Mouse (Mus musculus): Measurements from ENCODE around the gene Olfr1145. TPM values are rescaled to one million over a fixed set of nuclear protein-coding genes. Genes with fewer than 3 reads are reported as not detected.

Gene Olfr1145
- polyA plus RNA-seq (2016; fragmentation: Nextera tagmentation; extraction: Ambion mirVana): not detected in 2 replicates

DNA sequence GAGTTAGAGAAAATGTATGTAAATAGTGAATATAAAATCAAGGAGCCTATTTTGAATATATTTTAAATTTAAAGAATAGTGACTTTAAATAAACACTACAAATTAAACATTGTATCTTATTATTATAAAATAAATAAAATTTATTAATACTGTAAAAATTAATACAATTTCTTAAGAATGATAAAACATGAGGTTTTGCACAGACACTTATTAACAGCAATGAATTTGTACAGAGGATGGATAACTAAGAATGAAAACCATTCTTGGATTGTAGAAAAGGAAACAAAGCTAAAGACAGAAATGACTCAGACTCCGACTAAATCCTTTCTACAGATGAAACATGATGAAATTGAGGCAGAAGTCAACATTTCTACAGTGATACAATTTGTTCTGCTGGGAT is at the start of gene Olfr1145:
Gene Olfr1145 (plus strand): TSS at position 301 of the 400 bp plus-strand sequence.
- no peak for ATAC-seq (ENCODE audit: low FRiP score)
- Histone ChIP-seq H3K36me3 (replicated peaks) (no peaks in the 10 kb centered on the region), H3K9ac (no peak within 1 kb of the TSS), H3K27ac (no peak within 1 kb of the TSS), H3K4me3 (replicated peaks) (no peak within 1 kb of the TSS), H3K27me3 (no peaks in the 10 kb centered on the region), H3K9me3 (no peaks in the 10 kb centered on the region), H3K4me1 (no peaks in the 10 kb centered on the region), H3K4me2 (no peak within 1 kb of the TSS)
- 74% methylated on average over 1 of the region's 1 CpGs for WGBS

GRCm38 (mm10) chr2:87776143-87776542 is 33.5 kb upstream of the Olfr1145 start:
- Histone ChIP-seq H3K36me3 (replicated peaks) (no peaks in the 10 kb centered on the region), H3K4me2 (no peak overlapping the region), H3K27me3 (no peaks in the 10 kb centered on the region), H3K9me3 (no peaks in the 10 kb centered on the region), H3K4me3 (replicated peaks) (no peak overlapping the region), H3K4me1 (no peaks in the 10 kb centered on the region), H3K9ac (no peak overlapping the region), H3K27ac (no peak overlapping the region)
- no peak for ATAC-seq (ENCODE audit: low FRiP score)
- 66% methylated on average over 1 of the region's 1 CpGs for WGBS

DNA sequence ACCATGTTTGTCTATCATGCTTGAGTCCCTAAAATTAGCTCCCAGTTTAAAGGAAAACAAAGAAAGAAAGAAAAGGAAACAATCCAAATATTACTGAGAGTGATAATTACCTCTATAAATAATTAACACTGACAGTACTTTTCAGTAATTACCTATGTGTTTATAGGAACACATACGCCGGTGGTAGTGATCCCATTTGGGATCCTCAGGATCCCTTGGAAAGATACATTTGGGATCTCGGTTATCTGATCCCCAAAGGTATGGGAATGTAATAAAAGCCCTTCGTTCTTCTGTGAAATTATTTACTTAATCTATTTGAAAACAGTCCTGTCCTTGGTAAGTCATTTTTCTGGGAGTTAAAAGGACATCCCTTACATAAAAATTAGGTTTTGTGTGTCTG is 30.4 kb upstream of the Olfr1145 start, which contains the start of gene Olfr152:
Gene Olfr152 (plus strand): TSS at position 301 of the 400 bp plus-strand sequence.
- Histone ChIP-seq H3K4me3 (replicated peaks) (no peak within 1 kb of the TSS), H3K4me2 (no peak within 1 kb of the TSS), H3K9me3 (no peaks in the 10 kb centered on the region), H3K27ac (no peak within 1 kb of the TSS), H3K4me1 (no peaks in the 10 kb centered on the region), H3K27me3 (no peaks in the 10 kb centered on the region), H3K9ac (no peak within 1 kb of the TSS), H3K36me3 (replicated peaks) (no peaks in the 10 kb centered on the region)
- no peak for ATAC-seq (ENCODE audit: low FRiP score)
- 80% methylated on average over 4 of the region's 4 CpGs for WGBS

- Histone ChIP-seq H3K4me1 (no peaks in the 10 kb centered on the region), H3K36me3 (replicated peaks) (no peaks in the 10 kb centered on the region), H3K27ac (no peak within 1 kb of the TSS), H3K9ac (no peak within 1 kb of the TSS), H3K27me3 (no peaks in the 10 kb centered on the region), H3K4me2 (no peak within 1 kb of the TSS), H3K4me3 (replicated peaks) (no peak within 1 kb of the TSS), H3K9me3 (no peaks in the 10 kb centered on the region)
- no peak for ATAC-seq (ENCODE audit: low FRiP score)
Observed at GRCm38 (mm10) chr2:87800292-87800691, 9.3 kb upstream of the Olfr1145 start, which contains the start of gene Olfr1143. Gene Olfr1143 (plus strand): TSS chr2:87800592.

DNA sequence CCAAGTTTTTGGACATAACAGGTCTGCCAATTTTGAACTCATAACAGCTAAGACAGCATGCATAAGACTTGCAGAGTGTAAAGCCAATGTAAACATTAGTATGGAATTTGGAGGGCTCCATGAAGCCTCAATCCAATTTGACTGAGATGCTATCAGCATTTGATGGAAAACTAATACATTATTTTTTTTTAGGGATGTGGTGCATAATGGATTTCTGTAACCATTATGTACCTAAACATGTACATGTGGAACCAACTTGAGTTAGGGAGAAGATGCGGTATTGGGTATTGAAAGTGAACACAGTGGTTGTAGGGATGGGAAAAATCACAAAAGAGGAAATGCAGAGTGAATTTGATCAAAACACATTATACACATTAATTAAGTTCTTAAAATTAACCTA is 20.6 kb downstream of the Olfr1145 start, which contains the start of gene Olfr1148:
Gene Olfr1148 (plus strand): TSS at position 301 of the 400 bp plus-strand sequence.
- Histone ChIP-seq H3K4me2 (no peak within 1 kb of the TSS), H3K36me3 (replicated peaks) (no peaks in the 10 kb centered on the region), H3K4me1 (no peaks in the 10 kb centered on the region), H3K9me3 (no peaks in the 10 kb centered on the region), H3K4me3 (replicated peaks) (no peak within 1 kb of the TSS), H3K9ac (no peak within 1 kb of the TSS), H3K27ac (no peak within 1 kb of the TSS), H3K27me3 (no peaks in the 10 kb centered on the region)
- WGBS: 96% methylated on average over 1 of the region's 1 CpGs
- no peak for ATAC-seq (ENCODE audit: low FRiP score)

GRCm38 (mm10) chr2:87843693-87844092 is 34.1 kb downstream of the Olfr1145 start, which contains the start of gene Olfr1150-ps1:
Gene Olfr1150-ps1 (plus strand): TSS chr2:87843993.
- no peak within 1 kb of the TSS for H3K27ac ChIP-seq

DNA sequence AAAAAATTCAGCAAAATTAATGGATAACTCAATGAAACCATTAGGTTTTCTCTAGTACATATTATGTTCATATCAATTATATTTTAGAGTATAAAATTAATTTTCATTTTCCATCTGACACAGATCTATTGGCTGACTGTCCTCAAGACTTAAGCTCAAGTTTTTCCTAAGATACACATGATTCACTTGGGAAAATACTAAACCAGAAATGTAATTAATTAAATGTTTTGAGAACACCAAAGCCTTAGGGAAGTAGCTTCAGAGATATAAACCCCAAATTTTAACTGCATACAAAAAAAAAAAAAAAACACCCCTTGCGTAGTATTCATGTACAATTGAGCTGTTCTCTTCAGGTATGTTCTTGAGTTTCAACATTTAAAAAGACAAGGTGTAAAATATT is 45.9 kb downstream of the Olfr1145 start, which contains the start of gene Olfr1151:
Gene Olfr1151 (plus strand): TSS at position 301 of the 400 bp plus-strand sequence.
- Histone ChIP-seq H3K27me3 (no peaks in the 10 kb centered on the region), H3K36me3 (replicated peaks) (no peaks in the 10 kb centered on the region), H3K9ac (no peak within 1 kb of the TSS), H3K4me2 (no peak within 1 kb of the TSS), H3K27ac (no peak within 1 kb of the TSS), H3K4me1 (no peaks in the 10 kb centered on the region), H3K9me3 (no peaks in the 10 kb centered on the region), H3K4me3 (replicated peaks) (no peak within 1 kb of the TSS)
- ATAC-seq (ENCODE audit: low FRiP score): no peak
- WGBS: 90% methylated on average over 1 of the region's 1 CpGs

More at GRCm38 (mm10) chr2:87843693-87844092, 34.1 kb downstream of the Olfr1145 start, which contains the start of gene Olfr1150-ps1:
- WGBS: 76% methylated on average over 1 of the region's 1 CpGs
- Histone ChIP-seq H3K9ac (no peak within 1 kb of the TSS), H3K4me1 (no peaks in the 10 kb centered on the region), H3K36me3 (replicated peaks) (no peaks in the 10 kb centered on the region), H3K9me3 (0 out of 2 replicates have a peak, but pooled peaks cover 2% of the 10 kb centered on the region), H3K4me2 (no peak within 1 kb of the TSS), H3K4me3 (replicated peaks) (no peak within 1 kb of the TSS), H3K27me3 (no peaks in the 10 kb centered on the region)
- no peak for ATAC-seq (ENCODE audit: low FRiP score)

Other genes with a start within 250 kb of the Olfr1145 start
- not detected in 2 replicates for gene Olfr1129, start 235.9 kb upstream of the Olfr1145 start, polyA plus RNA-seq (2016; fragmentation: Nextera tagmentation; extraction: Ambion mirVana)
- not detected in 2 replicates for gene Olfr1130, start 203.6 kb upstream of the Olfr1145 start, polyA plus RNA-seq (2016; fragmentation: Nextera tagmentation; extraction: Ambion mirVana)
- not detected in 2 replicates for gene Olfr1131, start 182.7 kb upstream of the Olfr1145 start, polyA plus RNA-seq (2016; fragmentation: Nextera tagmentation; extraction: Ambion mirVana)
- gene Olfr1132, start 172.3 kb upstream of the Olfr1145 start, polyA plus RNA-seq (2016; fragmentation: Nextera tagmentation; extraction: Ambion mirVana): not detected in 2 replicates
- not detected in 2 replicates for gene Olfr1133, start 162.4 kb upstream of the Olfr1145 start, polyA plus RNA-seq (2016; fragmentation: Nextera tagmentation; extraction: Ambion mirVana)
- gene Olfr1134, start 151.4 kb upstream of the Olfr1145 start, polyA plus RNA-seq (2016; fragmentation: Nextera tagmentation; extraction: Ambion mirVana): not detected in 2 replicates
- not detected in 2 replicates for gene Olfr1135, start 136.2 kb upstream of the Olfr1145 start, polyA plus RNA-seq (2016; fragmentation: Nextera tagmentation; extraction: Ambion mirVana)
- not detected in 2 replicates for gene Olfr1136, start 115.9 kb upstream of the Olfr1145 start, polyA plus RNA-seq (2016; fragmentation: Nextera tagmentation; extraction: Ambion mirVana)
- gene Olfr1137, start 96.6 kb upstream of the Olfr1145 start, polyA plus RNA-seq (2016; fragmentation: Nextera tagmentation; extraction: Ambion mirVana): not detected in 2 replicates
- gene Olfr1138, start 69.8 kb upstream of the Olfr1145 start, polyA plus RNA-seq (2016; fragmentation: Nextera tagmentation; extraction: Ambion mirVana): not detected in 2 replicates
- not detected in 2 replicates for gene Olfr1140, start 66.1 kb upstream of the Olfr1145 start, polyA plus RNA-seq (2016; fragmentation: Nextera tagmentation; extraction: Ambion mirVana)
- not detected in 2 replicates for gene Olfr1141, start 55.8 kb upstream of the Olfr1145 start, polyA plus RNA-seq (2016; fragmentation: Nextera tagmentation; extraction: Ambion mirVana)
- not detected in 2 replicates for gene Olfr152, start 30.3 kb upstream of the Olfr1145 start, polyA plus RNA-seq (2016; fragmentation: Nextera tagmentation; extraction: Ambion mirVana)
- not detected in 2 replicates for gene Olfr1143, start 9.2 kb upstream of the Olfr1145 start, polyA plus RNA-seq (2016; fragmentation: Nextera tagmentation; extraction: Ambion mirVana)
- gene Olfr1148, start 20.7 kb downstream of the Olfr1145 start, polyA plus RNA-seq (2016; fragmentation: Nextera tagmentation; extraction: Ambion mirVana): not detected in 2 replicates
- gene Olfr1150-ps1, start 34.2 kb downstream of the Olfr1145 start, polyA plus RNA-seq (2016; fragmentation: Nextera tagmentation; extraction: Ambion mirVana): not detected in 2 replicates
- not detected in 2 replicates for gene Olfr1151, start 46.0 kb downstream of the Olfr1145 start, polyA plus RNA-seq (2016; fragmentation: Nextera tagmentation; extraction: Ambion mirVana)
- not detected in 2 replicates for gene Olfr1152, start 56.7 kb downstream of the Olfr1145 start, polyA plus RNA-seq (2016; fragmentation: Nextera tagmentation; extraction: Ambion mirVana)
- not detected in 2 replicates for gene Olfr1153, start 85.1 kb downstream of the Olfr1145 start, polyA plus RNA-seq (2016; fragmentation: Nextera tagmentation; extraction: Ambion mirVana)
- not detected in 2 replicates for gene Olfr1154, start 95.3 kb downstream of the Olfr1145 start, polyA plus RNA-seq (2016; fragmentation: Nextera tagmentation; extraction: Ambion mirVana)
- not detected in 2 replicates for gene Olfr1155, start 135.3 kb downstream of the Olfr1145 start, polyA plus RNA-seq (2016; fragmentation: Nextera tagmentation; extraction: Ambion mirVana)
- gene Olfr1156, start 143.3 kb downstream of the Olfr1145 start, polyA plus RNA-seq (2016; fragmentation: Nextera tagmentation; extraction: Ambion mirVana): not detected in 2 replicates
- not detected in 2 replicates for gene Olfr1157, start 158.5 kb downstream of the Olfr1145 start, polyA plus RNA-seq (2016; fragmentation: Nextera tagmentation; extraction: Ambion mirVana)
- not detected in 2 replicates for gene Olfr74, start 164.8 kb downstream of the Olfr1145 start, polyA plus RNA-seq (2016; fragmentation: Nextera tagmentation; extraction: Ambion mirVana)
- gene Olfr1158, start 180.3 kb downstream of the Olfr1145 start, polyA plus RNA-seq (2016; fragmentation: Nextera tagmentation; extraction: Ambion mirVana): not detected in 2 replicates
- gene Olfr1160, start 198.4 kb downstream of the Olfr1145 start, polyA plus RNA-seq (2016; fragmentation: Nextera tagmentation; extraction: Ambion mirVana): not detected in 2 replicates
- gene Olfr1161, start 213.0 kb downstream of the Olfr1145 start, polyA plus RNA-seq (2016; fragmentation: Nextera tagmentation; extraction: Ambion mirVana): not detected in 2 replicates
- gene Olfr73, start 227.9 kb downstream of the Olfr1145 start, polyA plus RNA-seq (2016; fragmentation: Nextera tagmentation; extraction: Ambion mirVana): not detected in 2 replicates
- gene Olfr1162, start 241.3 kb downstream of the Olfr1145 start, polyA plus RNA-seq (2016; fragmentation: Nextera tagmentation; extraction: Ambion mirVana): not detected in 2 replicates